Mouse (Mus musculus) thymus, adult 18-20 months (tissue): Measurements from ENCODE around the gene Ifna1.

Experiments
- DNase-seq, 2 experiments: peaks; one replicate each; pipeline ENCODE4 v3.0.0; 2022; ENCODE audit warnings: mixed read lengths in 2 of 2

Ifna1 gene

GRCm38 (mm10) chr4:88875435-88876095 lies 25.7 kb downstream of the Ifna1 start:
- no peak for DNase-seq

GRCm38 (mm10) chr4:88876520-88876919 lies 26.6 kb downstream of the Ifna1 start:
- DNase-seq = no peak

GRCm38 (mm10) chr4:88878246-88878645 lies 28.4 kb downstream of the Ifna1 start:
- DNase-seq = no peak

GRCm38 (mm10) chr4:88878772-88879171 lies 28.9 kb downstream of the Ifna1 start:
- DNase-seq = no peak

GRCm38 (mm10) chr4:88880101-88880500 lies 30.2 kb downstream of the Ifna1 start, which contains the start of gene Ifne:
TSS of gene Ifne (minus strand) at chr4:88880201.
- no peak for DNase-seq

- no peak for DNase-seq
Measured at GRCm38 (mm10) chr4:88888236-88888635, 38.3 kb downstream of the Ifna1 start.

- no peak for DNase-seq
Measured at GRCm38 (mm10) chr4:88893201-88893754, 43.4 kb downstream of the Ifna1 start.
